Mouse (Mus musculus): ENCODE measurements around the gene Cutc. TPM values are rescaled to one million over a fixed set of nuclear protein-coding genes. Genes with fewer than 3 reads are reported as not detected.

Gene Cutc
- 12.3 and 13.1 TPM in 2 replicates for polyA plus RNA-seq (2016; fragmentation: Nextera tagmentation; extraction: Ambion mirVana)

DNA sequence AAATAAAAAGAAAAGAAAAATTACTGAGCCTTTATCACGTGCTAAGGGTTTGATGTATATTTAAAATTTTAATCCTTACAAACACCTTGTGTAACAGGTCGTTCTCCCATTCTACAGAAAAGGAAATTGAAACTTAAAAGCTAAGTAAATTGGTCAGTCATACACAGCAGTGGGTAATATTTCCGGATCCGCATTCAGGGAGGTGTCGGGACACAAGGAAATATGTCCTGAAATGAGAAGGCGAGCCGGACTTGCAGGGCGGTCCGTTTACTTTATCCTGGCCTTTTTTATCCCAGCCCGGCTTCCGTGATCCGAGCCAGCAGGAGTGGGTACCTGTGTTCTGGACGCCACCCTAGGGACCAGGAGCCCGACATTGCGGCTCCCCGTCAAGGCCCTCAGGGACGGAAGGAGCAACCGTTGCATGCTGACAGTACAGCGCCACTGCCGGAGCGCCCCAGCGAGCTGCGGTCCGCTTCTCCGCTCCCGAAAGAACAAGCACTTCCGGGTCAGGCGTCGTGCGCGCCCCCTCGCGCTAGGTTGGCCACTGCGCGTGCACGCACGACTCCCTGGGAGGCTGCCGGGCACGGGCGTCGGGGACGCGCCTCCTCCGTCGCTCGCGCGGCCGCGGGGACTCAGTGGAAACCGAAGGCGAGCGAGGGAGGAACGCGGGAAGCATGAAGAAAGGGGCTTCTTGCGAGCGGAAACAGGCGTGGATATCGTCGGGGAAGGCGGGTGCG lies at the start of gene Cutc, which contains the start of gene Cox15:
Gene Cutc (plus strand): TSS at position 508 of the 737 bp plus-strand sequence.
Gene Cox15 (minus strand): TSS at position 512 of the 737 bp plus-strand sequence.
- H3K36me3 ChIP-seq = peaks cover 34% of the 10 kb centered on the region
- H3K27me3 ChIP-seq (ENCODE audit: low read depth, poor library complexity, severe bottlenecking) = no peaks in the 10 kb centered on the region
- peak; percentile 99 for DNase-seq (ENCODE audit: low spot score)
- peak within 1 kb of the TSS; percentile 96 for H3K27ac ChIP-seq
- under 1% methylated on average over 62 of the region's 62 CpGs for WGBS
- peak within 1 kb of the TSS; percentile 75 for H3K4me3 ChIP-seq
- peaks cover 15% of the 10 kb centered on the region for H3K4me1 ChIP-seq
- H3K9me3 ChIP-seq (replicated peaks) = no peaks in the 10 kb centered on the region

DNA sequence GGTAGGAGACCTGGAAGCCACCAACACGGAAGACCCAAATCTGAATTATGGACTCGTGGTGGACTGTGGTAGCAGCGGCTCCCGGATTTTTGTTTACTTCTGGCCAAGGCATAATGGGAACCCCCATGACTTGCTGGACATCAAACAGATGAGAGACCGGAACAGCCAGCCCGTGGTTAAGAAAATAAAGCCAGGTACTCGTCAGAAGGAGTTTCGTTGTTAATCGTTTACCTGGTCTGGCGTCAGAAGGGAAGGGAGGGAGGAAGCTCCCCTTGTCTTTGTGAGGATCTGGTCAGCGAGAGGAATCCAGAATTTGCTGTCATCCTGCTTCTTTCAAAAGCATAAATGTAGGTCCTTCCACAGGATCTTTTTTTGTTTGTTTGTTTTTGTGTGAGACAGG lies 48.6 kb upstream of the Cutc start:
- no peak for DNase-seq (ENCODE audit: low spot score)
- Histone ChIP-seq H3K27ac (no peak overlapping the region), H3K36me3 (peaks cover 79% of the 10 kb centered on the region), H3K4me1 (no peaks in the 10 kb centered on the region), H3K27me3 (ENCODE audit: low read depth, poor library complexity, severe bottlenecking) (no peaks in the 10 kb centered on the region), H3K9me3 (replicated peaks) (no peaks in the 10 kb centered on the region), H3K4me3 (no peak overlapping the region)
- WGBS = 91% methylated on average over 11 of the region's 11 CpGs

DNA sequence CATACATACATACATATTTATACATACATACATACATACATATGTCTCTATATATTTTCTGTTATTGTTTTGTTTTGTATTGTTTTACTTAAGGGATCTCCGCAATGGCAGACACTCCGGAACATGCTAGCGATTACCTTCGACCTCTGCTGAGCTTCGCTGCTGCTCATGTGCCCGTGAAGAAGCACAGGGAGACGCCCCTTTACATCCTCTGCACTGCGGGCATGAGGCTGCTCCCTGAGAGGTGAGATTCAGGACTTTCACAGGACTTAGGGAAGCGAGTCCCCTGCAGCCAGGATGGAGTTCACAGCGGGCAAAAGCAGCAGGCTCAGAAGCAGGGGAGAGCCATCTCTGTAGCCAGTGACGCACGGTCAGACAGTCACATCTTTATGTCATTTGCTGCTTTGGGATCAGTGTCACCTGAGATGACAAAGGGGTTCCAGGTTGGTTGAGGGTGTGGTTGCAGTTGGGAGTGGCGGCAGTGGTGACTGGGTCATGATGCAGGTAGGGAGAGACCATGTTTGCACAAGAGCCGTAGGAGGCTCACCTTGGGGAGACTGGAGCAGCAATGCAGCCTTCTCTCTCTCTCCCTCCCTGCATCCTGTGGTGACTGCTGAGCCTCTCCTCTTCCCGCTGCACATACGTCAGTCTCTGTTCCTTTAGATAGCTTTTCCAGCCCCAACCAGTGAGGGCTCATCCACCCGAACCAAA lies 47.9 kb upstream of the Cutc start:
- no peaks in the 10 kb centered on the region for H3K27me3 ChIP-seq (ENCODE audit: low read depth, poor library complexity, severe bottlenecking)
- H3K4me1 ChIP-seq = no peaks in the 10 kb centered on the region
- no peak overlapping the region for H3K4me3 ChIP-seq
- no peaks in the 10 kb centered on the region for H3K9me3 ChIP-seq (replicated peaks)
- peaks cover 81% of the 10 kb centered on the region for H3K36me3 ChIP-seq
- no peak overlapping the region for H3K27ac ChIP-seq
- DNase-seq (ENCODE audit: low spot score) = no peak
- 90% methylated on average over 17 of the region's 17 CpGs for WGBS

DNA sequence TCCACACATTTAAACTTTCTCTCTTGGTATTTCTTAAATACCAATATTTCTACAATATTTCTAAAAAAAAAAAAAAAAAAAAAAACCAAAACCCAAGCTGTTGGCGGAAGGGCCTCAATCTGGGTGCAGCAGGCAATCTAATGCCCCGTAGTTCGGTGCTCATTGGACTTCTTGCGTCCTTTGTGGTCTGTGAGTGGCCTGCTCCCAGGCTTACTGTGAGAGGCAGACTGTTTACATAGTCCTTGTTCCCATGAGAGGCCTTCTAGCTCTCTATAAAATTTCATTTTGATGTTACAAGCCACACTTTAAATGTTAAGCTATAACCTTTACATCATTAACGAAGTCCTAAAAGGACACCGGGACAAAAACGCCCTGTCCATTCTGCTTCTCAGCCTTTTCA lies 44.6 kb upstream of the Cutc start:
- Histone ChIP-seq H3K27ac (no peak overlapping the region), H3K4me1 (no peaks in the 10 kb centered on the region), H3K27me3 (ENCODE audit: low read depth, poor library complexity, severe bottlenecking) (no peaks in the 10 kb centered on the region), H3K9me3 (replicated peaks) (no peaks in the 10 kb centered on the region), H3K4me3 (no peak overlapping the region), H3K36me3 (peaks cover 69% of the 10 kb centered on the region)
- no peak for DNase-seq (ENCODE audit: low spot score)
- 92% methylated on average over 7 of the region's 7 CpGs for WGBS

DNA sequence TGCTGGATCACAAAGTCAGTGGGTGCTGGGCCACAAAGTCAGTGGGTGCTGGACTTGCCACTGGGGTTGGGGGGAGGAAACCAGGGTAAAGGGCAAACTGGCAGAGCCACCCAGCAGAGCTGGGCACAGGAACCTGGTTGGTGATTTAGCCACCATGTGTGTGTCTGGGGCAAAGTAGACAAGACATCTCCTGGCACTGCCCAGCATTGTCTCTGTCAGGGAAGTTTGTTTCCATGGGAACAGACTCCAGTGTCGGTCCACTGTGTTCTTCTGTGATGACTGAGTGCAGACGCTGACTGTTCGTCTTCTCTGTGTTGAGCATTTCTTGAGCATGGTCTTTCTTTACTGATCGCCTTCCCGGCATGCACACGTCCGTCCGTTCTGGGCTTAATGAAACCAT lies 43.5 kb upstream of the Cutc start:
- no peaks in the 10 kb centered on the region for H3K27me3 ChIP-seq (ENCODE audit: low read depth, poor library complexity, severe bottlenecking)
- no peaks in the 10 kb centered on the region for H3K4me1 ChIP-seq

DNA sequence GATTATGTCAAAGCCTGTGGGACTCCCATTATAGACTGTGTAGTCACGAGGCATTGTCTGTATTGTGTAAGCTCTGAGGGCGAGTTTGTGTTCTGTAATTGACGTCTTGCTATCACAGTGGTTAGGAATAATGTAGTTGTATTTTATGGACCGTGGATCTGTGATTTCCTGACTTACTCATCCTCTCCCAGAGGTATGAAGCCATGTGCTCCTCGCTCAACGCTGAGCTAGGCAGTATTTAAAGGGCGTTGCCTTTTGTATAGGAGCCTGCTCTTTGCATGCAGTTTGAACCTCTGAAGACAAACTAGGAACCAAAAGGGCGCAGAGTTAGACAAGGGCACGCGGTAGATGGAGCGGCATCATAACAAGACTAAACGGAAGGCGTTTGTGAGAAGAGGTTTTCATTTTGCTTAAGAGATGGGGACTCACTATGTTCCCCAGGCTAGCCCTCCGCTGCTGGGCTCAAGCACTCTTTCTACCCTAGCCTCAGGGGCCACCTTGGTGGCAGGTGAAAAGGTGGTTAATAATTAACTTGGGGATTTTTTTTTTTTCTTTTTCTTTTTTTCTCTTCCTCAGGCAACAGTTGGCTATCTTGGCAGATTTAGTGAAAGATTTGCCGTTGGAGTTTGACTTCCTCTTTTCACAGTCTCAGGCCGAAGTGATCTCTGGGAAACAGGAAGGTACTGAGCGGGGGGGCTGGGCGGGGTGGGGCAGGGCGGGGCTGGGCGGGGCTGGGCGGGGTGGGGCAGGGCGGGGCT lies 41.5 kb upstream of the Cutc start:
- DNase-seq (ENCODE audit: low spot score) = no peak
- Histone ChIP-seq H3K4me3 (no peak overlapping the region), H3K36me3 (peaks cover 48% of the 10 kb centered on the region), H3K27ac (no peak overlapping the region), H3K27me3 (ENCODE audit: low read depth, poor library complexity, severe bottlenecking) (no peaks in the 10 kb centered on the region), H3K4me1 (no peaks in the 10 kb centered on the region), H3K9me3 (replicated peaks) (no peaks in the 10 kb centered on the region)
- 63% methylated on average over 22 of the region's 22 CpGs for WGBS

More for the DNA sequence above, 43.5 kb upstream of the Cutc start:
- peaks cover 62% of the 10 kb centered on the region for H3K36me3 ChIP-seq
- DNase-seq (ENCODE audit: low spot score) = no peak
- H3K4me3 ChIP-seq = no peak overlapping the region
- 89% methylated on average over 8 of the region's 8 CpGs for WGBS
- no peak overlapping the region for H3K27ac ChIP-seq
- H3K9me3 ChIP-seq (replicated peaks) = no peaks in the 10 kb centered on the region

DNA sequence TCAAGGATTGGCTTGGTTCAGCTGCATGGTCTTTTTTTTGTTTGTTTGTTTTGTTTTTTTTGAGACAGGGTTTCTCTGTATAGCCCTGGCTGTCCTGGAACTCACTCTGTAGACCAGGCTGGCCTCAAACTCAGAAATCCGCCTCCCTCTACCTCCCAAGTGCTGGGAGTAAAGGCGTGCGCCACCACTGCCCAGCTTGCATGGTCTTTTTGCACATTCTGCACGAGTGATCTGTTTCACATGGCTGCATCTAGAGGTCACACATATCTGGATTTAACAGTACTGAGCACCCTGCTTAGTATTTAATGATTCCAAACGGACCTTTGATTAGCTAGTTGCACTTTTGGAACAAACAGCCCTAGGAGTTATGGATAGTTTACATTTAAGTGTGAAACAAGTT lies 40.8 kb upstream of the Cutc start:
- Histone ChIP-seq H3K36me3 (peaks cover 41% of the 10 kb centered on the region), H3K27me3 (ENCODE audit: low read depth, poor library complexity, severe bottlenecking) (no peaks in the 10 kb centered on the region), H3K4me3 (no peak overlapping the region), H3K9me3 (replicated peaks) (no peaks in the 10 kb centered on the region), H3K4me1 (no peaks in the 10 kb centered on the region), H3K27ac (no peak overlapping the region)
- 80% methylated on average over 5 of the region's 5 CpGs for WGBS
- DNase-seq (ENCODE audit: low spot score) = no peak

DNA sequence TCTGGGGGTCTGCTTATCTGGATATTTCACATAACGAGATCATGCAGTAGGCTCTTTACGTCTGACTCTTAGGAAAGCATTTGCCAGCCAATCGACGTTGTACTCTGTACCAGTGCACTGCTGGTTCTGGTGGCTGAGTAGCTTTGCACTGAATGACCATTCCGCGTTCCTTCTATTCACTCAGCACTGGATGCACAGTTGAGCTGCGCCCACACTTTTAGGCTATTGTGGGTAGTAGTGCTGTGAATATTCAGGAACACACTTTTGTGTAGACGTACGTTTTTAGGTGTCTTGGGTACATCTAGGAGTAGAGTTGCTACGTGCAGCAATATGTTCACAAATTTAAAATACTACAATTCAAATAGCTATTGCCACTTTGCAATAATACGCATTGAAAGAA lies 32.7 kb upstream of the Cutc start:
- Histone ChIP-seq H3K36me3 (peaks cover 66% of the 10 kb centered on the region), H3K27ac (no peak overlapping the region), H3K27me3 (ENCODE audit: low read depth, poor library complexity, severe bottlenecking) (no peaks in the 10 kb centered on the region), H3K9me3 (replicated peaks) (no peaks in the 10 kb centered on the region), H3K4me1 (peaks cover 5% of the 10 kb centered on the region), H3K4me3 (no peak overlapping the region)
- WGBS = 96% methylated on average over 11 of the region's 11 CpGs
- DNase-seq (ENCODE audit: low spot score) = no peak

DNA sequence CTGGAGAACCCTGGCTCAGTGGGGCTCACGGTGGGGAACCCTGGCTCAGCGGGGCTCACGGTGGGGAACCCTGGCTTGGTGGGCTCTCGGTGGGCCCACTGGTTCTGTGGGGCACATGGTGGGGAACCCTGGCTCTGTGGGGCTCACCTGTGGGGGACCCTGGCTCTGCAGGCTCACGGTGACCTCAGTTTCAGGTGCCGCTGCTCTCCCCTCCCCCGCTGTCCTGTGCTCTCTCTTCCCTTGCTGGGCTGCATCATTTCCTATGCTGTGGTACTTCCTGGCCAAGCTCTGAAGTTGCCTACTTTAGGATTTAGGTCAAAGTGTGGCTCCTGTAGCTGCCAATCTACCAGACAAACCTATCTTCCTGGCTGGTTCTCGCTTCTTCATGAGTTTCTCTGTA lies 29.9 kb upstream of the Cutc start:
- H3K4me1 ChIP-seq = peaks cover 5% of the 10 kb centered on the region
- no peak overlapping the region for H3K4me3 ChIP-seq
- H3K27ac ChIP-seq = peak overlapping the region; percentile 25; the same call in 1 of the 2 replicates
- H3K9me3 ChIP-seq (replicated peaks) = no peaks in the 10 kb centered on the region
- no peak for DNase-seq (ENCODE audit: low spot score)
- H3K36me3 ChIP-seq = peaks cover 88% of the 10 kb centered on the region
- WGBS = 81% methylated on average over 8 of the region's 8 CpGs
- no peaks in the 10 kb centered on the region for H3K27me3 ChIP-seq (ENCODE audit: low read depth, poor library complexity, severe bottlenecking)

DNA sequence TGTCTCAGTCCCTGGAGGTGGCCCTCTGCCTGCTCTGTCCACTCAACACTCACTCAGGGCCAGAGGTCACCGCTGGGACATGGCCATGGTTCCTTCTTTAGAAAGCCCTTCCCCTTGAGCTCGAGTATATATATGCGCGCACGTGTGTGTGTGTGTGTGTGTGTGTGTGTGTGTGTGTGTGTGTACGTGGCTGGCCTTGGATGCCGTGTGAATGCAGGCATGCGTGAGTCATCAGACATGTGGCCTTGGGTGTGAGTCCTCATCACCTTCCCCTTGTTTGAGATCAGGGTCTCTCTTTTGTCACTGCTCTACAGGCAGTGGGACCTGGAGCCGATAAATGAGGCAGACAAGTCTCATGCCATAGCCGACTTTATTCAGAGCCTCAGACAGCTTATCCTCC lies 29.3 kb upstream of the Cutc start:
- 86% methylated on average over 10 of the region's 10 CpGs for WGBS
- no peak for DNase-seq (ENCODE audit: low spot score)
- Histone ChIP-seq H3K9me3 (replicated peaks) (no peaks in the 10 kb centered on the region), H3K4me1 (peaks cover 5% of the 10 kb centered on the region), H3K27ac (no peak overlapping the region), H3K36me3 (peaks cover 88% of the 10 kb centered on the region), H3K4me3 (no peak overlapping the region), H3K27me3 (ENCODE audit: low read depth, poor library complexity, severe bottlenecking) (no peaks in the 10 kb centered on the region)

DNA sequence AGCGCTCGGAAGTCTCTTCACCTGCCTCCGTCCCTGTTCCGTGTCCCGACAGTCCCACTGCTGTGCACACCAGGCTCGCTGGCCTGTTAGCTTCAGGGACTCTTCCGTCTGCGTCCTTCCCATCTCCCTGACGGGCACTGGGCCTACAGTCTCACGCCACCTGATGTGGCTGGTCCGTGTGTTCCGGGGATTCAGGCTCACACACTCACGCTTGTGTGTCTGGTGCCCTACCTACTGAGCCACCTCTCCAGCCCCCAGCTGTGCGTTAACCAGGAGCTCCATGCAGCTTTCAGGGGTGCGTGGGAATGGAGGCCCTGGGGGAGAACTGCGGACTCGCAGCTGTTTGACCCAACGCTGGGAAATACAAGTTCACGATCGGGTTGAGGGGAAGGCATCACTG lies 28.6 kb upstream of the Cutc start:
- Histone ChIP-seq H3K4me3 (no peak overlapping the region), H3K4me1 (peaks cover 5% of the 10 kb centered on the region), H3K36me3 (peaks cover 89% of the 10 kb centered on the region), H3K27me3 (ENCODE audit: low read depth, poor library complexity, severe bottlenecking) (no peaks in the 10 kb centered on the region), H3K9me3 (replicated peaks) (no peaks in the 10 kb centered on the region), H3K27ac (no peak overlapping the region)
- no peak for DNase-seq (ENCODE audit: low spot score)
- WGBS = 94% methylated on average over 20 of the region's 20 CpGs

DNA sequence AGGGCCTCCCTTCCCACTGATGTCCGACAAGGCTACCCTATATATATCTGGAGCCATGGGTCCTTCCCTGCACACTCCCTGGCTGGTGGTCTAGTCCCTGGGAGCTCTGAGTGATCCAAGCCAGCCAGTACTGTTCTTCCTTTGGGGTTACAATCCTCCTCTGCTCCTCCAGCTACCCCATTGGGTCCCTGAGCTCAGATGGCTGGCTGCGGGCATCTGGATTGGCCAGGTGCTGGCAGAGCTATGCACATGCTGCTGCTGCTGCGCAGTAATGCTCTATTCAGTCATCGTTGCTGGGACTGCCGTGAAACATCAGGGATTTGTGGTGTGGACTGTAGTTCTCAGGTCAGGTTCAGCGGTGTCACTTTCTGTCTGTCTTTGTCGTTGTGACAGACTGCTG lies 28.0 kb upstream of the Cutc start:
- no peak overlapping the region for H3K4me3 ChIP-seq
- H3K9me3 ChIP-seq (replicated peaks) = no peaks in the 10 kb centered on the region
- no peak overlapping the region for H3K27ac ChIP-seq
- H3K27me3 ChIP-seq (ENCODE audit: low read depth, poor library complexity, severe bottlenecking) = no peaks in the 10 kb centered on the region
- H3K4me1 ChIP-seq = peaks cover 11% of the 10 kb centered on the region
- DNase-seq (ENCODE audit: low spot score) = no peak
- H3K36me3 ChIP-seq = peaks cover 90% of the 10 kb centered on the region
- WGBS = 93% methylated on average over 7 of the region's 7 CpGs

All from limb, embryonic 10.5 days (tissue).